ENCODE assay signal across 30 mouse cellular contexts in the genomic region with DNA sequence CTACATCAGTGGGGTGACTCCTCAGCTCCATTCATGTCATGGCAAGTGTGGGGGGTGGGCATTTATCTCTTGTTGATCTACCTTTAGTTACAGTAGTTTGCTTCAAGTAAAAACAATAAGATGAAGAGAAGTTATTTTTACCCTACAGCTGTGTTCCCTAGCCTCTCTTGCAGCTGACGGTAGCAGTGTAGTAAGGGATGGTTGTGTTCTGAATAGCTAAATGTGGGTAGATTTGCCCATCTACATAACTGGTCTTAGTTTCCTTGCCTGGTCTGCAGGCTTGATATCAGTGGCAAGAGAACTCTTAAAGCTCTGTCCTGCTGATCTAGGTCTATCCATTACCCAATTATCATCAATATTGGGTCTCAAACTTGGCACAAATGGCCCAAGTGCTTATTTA.
"Had no signal": no experiment of that assay in that cellular context is flagged by ENCODE, and none has a peak within 500 bp of the region (broad histone marks: within the 10 kb centered on the region; RNA-seq: fewer than 3 reads in every experiment).

No protein-coding gene starts in this region.

- DNase-seq: heart, postnatal 10 days; heart, postnatal 14 days; heart, postnatal 36 days; heart, postnatal 4 days; kidney, adult 11 months; kidney, adult 18-20 months; kidney, adult 2 months; kidney, adult 8-10 months; kidney, adult 9 months; kidney, postnatal 10 days; kidney, postnatal 14 days; kidney, postnatal 25 days; kidney, postnatal 36 days; kidney, postnatal 4 days; layer of hippocampus, adult 9-11 months; layer of hippocampus, postnatal 36 days had no signal

- H3K36me3 ChIP-seq: heart, embryonic 12.5 days; heart, embryonic 13.5 days; heart, embryonic 15.5 days; hindbrain, embryonic 10.5 days; hindbrain, embryonic 12.5 days; hindbrain, embryonic 13.5 days; hindbrain, embryonic 15.5 days; intestine, embryonic 15.5 days; kidney, embryonic 15.5 days had no signal

- H3K9me3 ChIP-seq: heart, embryonic 12.5 days; heart, embryonic 13.5 days; heart, embryonic 15.5 days; hindbrain, embryonic 10.5 days; hindbrain, embryonic 12.5 days; hindbrain, embryonic 13.5 days; hindbrain, embryonic 15.5 days; intestine, embryonic 15.5 days; kidney, embryonic 15.5 days had no signal

- H3K27ac ChIP-seq: heart, embryonic 13.5 days; heart, embryonic 15.5 days; hindbrain, embryonic 10.5 days; hindbrain, embryonic 12.5 days; hindbrain, embryonic 13.5 days; hindbrain, embryonic 14.5 days; hindbrain, embryonic 15.5 days; hindbrain, postnatal 0 days; intestine, embryonic 15.5 days; kidney, embryonic 15.5 days; kidney, postnatal 0 days; layer of hippocampus, adult 2 months; left cerebral cortex, adult 2 months had no signal

- H3K27me3 ChIP-seq: heart, embryonic 12.5 days; heart, embryonic 13.5 days; heart, embryonic 15.5 days; hindbrain, embryonic 12.5 days; hindbrain, embryonic 13.5 days; hindbrain, embryonic 15.5 days; intestine, embryonic 15.5 days; kidney, embryonic 15.5 days had no signal

- H3K4me3 ChIP-seq: heart, embryonic 12.5 days; heart, embryonic 13.5 days; heart, embryonic 15.5 days; hindbrain, embryonic 10.5 days; hindbrain, embryonic 12.5 days; hindbrain, embryonic 13.5 days; hindbrain, embryonic 15.5 days; intestine, embryonic 15.5 days; kidney, embryonic 15.5 days; layer of hippocampus, adult 2 months; left cerebral cortex, adult 2 months had no signal

- H3K4me1 ChIP-seq: hindbrain, embryonic 10.5 days; hindbrain, embryonic 12.5 days; hindbrain, embryonic 13.5 days; hindbrain, embryonic 15.5 days; intestine, embryonic 15.5 days; kidney, embryonic 15.5 days had no signal
